Comparison of ENCODE assay signal across 34 mouse cellular contexts in genomic region chr12:57093107-57093506, GRCm38 (mm10).
DNase-seq lines count a peak whose midpoint lies in the region; ATAC-seq lines count a peak whose summit lies in the region.
"Had no signal": no experiment of that assay in that cellular context is flagged by ENCODE, and none has a peak within 500 bp of the region (broad histone marks: within the 10 kb centered on the region; RNA-seq: fewer than 3 reads in every experiment).

No protein-coding gene starts in this region.

- no peak overlapping the region for H3K9ac ChIP-seq in forebrain, embryonic 14.5 days (ENCODE audit: low read length)
- H3K9ac ChIP-seq: embryonic facial prominence, embryonic 13.5 days; forebrain, embryonic 12.5 days; hindbrain, embryonic 15.5 days; liver, embryonic 12.5 days; liver, postnatal 0 days; midbrain, embryonic 12.5 days; neural tube, embryonic 12.5 days had no signal

- H3K27me3 ChIP-seq in forebrain, embryonic 14.5 days (replicated peaks; ENCODE audit: control insufficient read depth, insufficient read depth, low read length): no peaks in the 10 kb centered on the region
- H3K27me3 ChIP-seq: CH12.LX; embryonic facial prominence, embryonic 13.5 days; forebrain, embryonic 12.5 days; hindbrain, embryonic 15.5 days; liver, embryonic 12.5 days; megakaryocyte, embryonic 14.5 days; midbrain, embryonic 12.5 days; neural tube, embryonic 12.5 days had no signal

- no peaks in the 10 kb centered on the region for H3K9me3 ChIP-seq in forebrain, embryonic 14.5 days (replicated peaks; ENCODE audit: control insufficient read depth, low read length)
- H3K9me3 ChIP-seq: embryonic facial prominence, embryonic 13.5 days; forebrain, embryonic 12.5 days; G1E; hindbrain, embryonic 15.5 days; liver, embryonic 12.5 days; midbrain, embryonic 12.5 days; neural tube, embryonic 12.5 days had no signal

- no peak for ATAC-seq in forebrain, embryonic 14.5 days
- ATAC-seq: activated CD4-positive, CD25-positive, alpha-beta regulatory T cell, adult 4 months; liver, embryonic 12.5 days; liver, postnatal 0 days; lung, postnatal 0 days had no signal

- no peaks in the 10 kb centered on the region for H3K4me1 ChIP-seq in forebrain, embryonic 14.5 days (ENCODE audit: control insufficient read depth, insufficient read depth, low read length)
- H3K4me1 ChIP-seq: embryonic facial prominence, embryonic 13.5 days; forebrain, embryonic 12.5 days; hindbrain, embryonic 15.5 days; liver, embryonic 12.5 days; megakaryocyte, embryonic 14.5 days; midbrain, embryonic 12.5 days; neural tube, embryonic 12.5 days had no signal

- H3K36me3 ChIP-seq in forebrain, embryonic 14.5 days (ENCODE audit: control insufficient read depth, insufficient read depth, low read length): no peaks in the 10 kb centered on the region
- H3K36me3 ChIP-seq: embryonic facial prominence, embryonic 13.5 days; forebrain, embryonic 12.5 days; G1E; hindbrain, embryonic 15.5 days; liver, embryonic 12.5 days; midbrain, embryonic 12.5 days; neural tube, embryonic 12.5 days had no signal

- H3K4me3 ChIP-seq in forebrain, embryonic 14.5 days (ENCODE audit: low read depth, low read length): no peak overlapping the region
- H3K4me3 ChIP-seq: embryonic facial prominence, embryonic 13.5 days; forebrain, embryonic 12.5 days; hindbrain, embryonic 15.5 days; layer of hippocampus, adult 2 months; left cerebral cortex, adult 2 months; liver, embryonic 12.5 days; megakaryocyte, embryonic 14.5 days; midbrain, embryonic 12.5 days; myocyte; neural tube, embryonic 12.5 days had no signal

- 71% methylated on average over 5 of the region's 5 CpGs for WGBS in forebrain, embryonic 14.5 days

- no peak overlapping the region for H3K27ac ChIP-seq in forebrain, embryonic 14.5 days (ENCODE audit: low read depth, low read length)
- H3K27ac ChIP-seq: embryonic facial prominence, embryonic 13.5 days; forebrain, embryonic 12.5 days; hindbrain, embryonic 15.5 days; layer of hippocampus, adult 2 months; left cerebral cortex, adult 2 months; liver, embryonic 12.5 days; midbrain, embryonic 12.5 days; neural tube, embryonic 12.5 days had no signal

- H3K4me2 ChIP-seq in forebrain, embryonic 14.5 days (ENCODE audit: low read length): no peak overlapping the region
- H3K4me2 ChIP-seq: embryonic facial prominence, embryonic 13.5 days; forebrain, embryonic 12.5 days; heart, embryonic 11.5 days; hindbrain, embryonic 15.5 days; liver, embryonic 12.5 days; midbrain, embryonic 12.5 days; neural tube, embryonic 12.5 days had no signal

- DNase-seq in ES-CJ7 (ENCODE audit: low read depth, low spot score): peak; percentile 8
- peak; percentile 51 for DNase-seq in NIH3T3 (ENCODE audit: low read depth)
- peak; percentile 53 for DNase-seq in embryo, embryonic 11 days
- DNase-seq in gonadal fat pad, adult 2 months (ENCODE audit: low read depth): peak; percentile 13
- DNase-seq in forebrain, embryonic 14.5 days (ENCODE audit: low spot score): no peak
- DNase-seq in adrenal gland, postnatal 4 days (ENCODE audit: low spot score in 2 of 2): no peak
- DNase-seq: adrenal gland, postnatal 10 days; cerebellum, adult 11-12 months; cerebellum, adult 9-11 months; gastrocnemius, postnatal 10 days; heart, adult 11 months; heart, postnatal 36 days; kidney, adult 18-20 months; kidney, postnatal 36 days; liver, postnatal 0 days; lung, postnatal 4 days; right cerebral cortex, adult 18-20 months; right cerebral cortex, postnatal 4 days; thymus, postnatal 4 days had no signal

Comparison
In these comparisons a context has a peak if more than half of its experiments do, and no peak if none do; other contexts are left out.
1. DNase-seq: peak in ES-CJ7 (single experiment), NIH3T3 (single experiment), embryo, embryonic 11 days (single experiment) and gonadal fat pad, adult 2 months (single experiment); none in forebrain, embryonic 14.5 days (single experiment) and adrenal gland, postnatal 4 days (0 of 2).